Mouse (Mus musculus) erythroblast, embryonic 14.5 days (primary cell): ENCODE measurements around the gene Tubb4b.

ENCODE experiments used
- GATA1 ChIP-seq: IDR thresholded peaks from 2 replicates; pipeline ENCODE4 v1.6.1; 2012; ENCODE audit warnings: low read length, inconsistent platforms, mixed read lengths
- TAL1 ChIP-seq: IDR thresholded peaks from 3 replicates; pipeline ENCODE4 v1.6.1; 2012; ENCODE audit warnings: low read length, inconsistent platforms, mixed read lengths

DNA sequence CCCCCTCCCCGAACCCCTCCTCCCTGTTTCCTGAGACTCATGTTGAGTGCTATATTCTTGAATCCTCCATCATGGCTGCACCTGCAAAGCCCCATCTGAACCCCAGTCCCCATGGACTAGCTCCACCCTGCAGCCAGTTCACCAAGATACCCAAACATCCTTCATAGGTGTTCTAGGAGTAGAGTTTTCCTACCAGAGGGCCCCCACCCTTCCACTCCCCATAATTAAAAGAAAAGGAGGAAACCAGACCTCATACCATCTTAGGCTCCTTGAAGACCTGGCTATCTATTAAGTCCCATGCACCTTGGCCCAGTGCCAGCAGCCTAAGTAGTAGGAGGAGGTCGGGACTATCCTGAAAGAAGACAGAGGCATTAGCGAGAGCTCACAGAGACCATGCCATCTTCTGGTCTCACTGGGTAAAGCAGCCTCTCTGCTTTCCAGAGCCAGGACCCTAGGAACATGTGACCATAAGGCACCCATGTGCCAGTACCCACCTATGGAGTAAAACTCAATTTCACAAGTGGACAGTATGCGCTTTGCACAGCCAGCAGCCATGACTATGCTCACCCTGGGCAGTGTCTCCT lies 20.8 kb downstream of the Tubb4b start:
- TF ChIP-seq GATA1 (no peak), TAL1 (no peak)
